Mouse (Mus musculus) limb, embryonic 10.5 days (tissue): Measurements from ENCODE around the gene Elp5. TPM values are rescaled to one million over a fixed set of nuclear protein-coding genes. Genes with fewer than 3 reads are reported as not detected.
"Not testable (repeated sequence)": the region's sequence is repeated elsewhere in the genome, so short reads cannot be mapped to it uniquely, and the experiment has no call there.

Experiments used
- DNase-seq: peaks from one replicate; pipeline ENCODE4 v3.0.0-alpha.2; 2017; ENCODE audit warnings: low spot score
- H3K27ac ChIP-seq: fragments of 300-500 bp; sonication (generic); 2 replicates; pipeline ENCODE4 v1.5.1; 2016; ENCODE audit warnings: mild to moderate bottlenecking
- H3K27me3 ChIP-seq: fragments of 300-500 bp; sonication (generic); 2 replicates; pipeline ENCODE4 v1.6.1; 2016; ENCODE audit warnings: low read depth, mild to moderate bottlenecking; ENCODE audit not compliant: poor library complexity, severe bottlenecking
- H3K36me3 ChIP-seq: fragments of 300-500 bp; sonication (generic); 2 replicates; pipeline ENCODE4 v1.6.1; 2016; ENCODE audit warnings: mild to moderate bottlenecking, moderate library complexity
- H3K4me1 ChIP-seq: fragments of 300-500 bp; sonication (generic); 2 replicates; pipeline ENCODE4 v1.6.1; 2016
- H3K4me3 ChIP-seq: fragments of 300-500 bp; sonication (generic); 2 replicates; pipeline ENCODE4 v1.5.1; 2016; ENCODE audit warnings: mild to moderate bottlenecking, moderate library complexity
- H3K9me3 ChIP-seq: fragments of 300-500 bp; sonication (generic); replicated peaks from 2 replicates; pipeline ENCODE4 v1.6.1; 2016; ENCODE audit warnings: mild to moderate bottlenecking
- WGBS: fragments of 180-500 bp; shearing (Covaris S2); methylation state at CpG from one replicate; pipeline ENCODE4 v1.1.7; 2016; 5-methylcytosine and 5-hydroxymethylcytosine counted together
- polyA plus RNA-seq: library from polyadenylated mRNA; unstranded; fragments of >200 nt; fragmentation: Nextera tagmentation; extraction: Ambion mirVana; gene quantifications from 2 replicates; pipeline ENCODE4 v1.2.1, GENCODE M21; 2016

The Elp5 gene
- polyA plus RNA-seq, 1 experiment from 2014 or later = 154 TPM

DNA sequence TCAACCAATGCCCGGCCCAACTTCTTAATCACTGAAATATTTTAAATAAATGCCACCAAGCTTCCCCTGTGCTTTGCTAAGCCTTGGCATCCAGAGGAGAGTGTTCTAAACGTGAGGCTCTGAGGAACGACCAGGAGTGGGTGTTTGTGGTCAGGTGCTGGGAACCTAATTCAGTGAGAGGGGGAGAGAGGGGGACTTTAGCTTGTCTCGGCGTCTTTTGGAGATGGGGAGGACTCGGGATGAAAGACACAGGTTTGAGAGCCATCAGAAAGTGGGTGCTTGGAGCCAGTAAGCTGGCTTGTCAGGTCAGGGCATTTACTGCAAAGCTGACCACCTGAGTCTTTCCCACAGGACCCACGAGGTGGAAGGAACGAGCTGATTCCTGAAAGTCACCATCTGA lies 50.5 kb downstream of the Elp5 start:
- DNase-seq = no peak
- H3K4me3 ChIP-seq = no peak overlapping the region
- H3K4me1 ChIP-seq = peaks cover 29% of the 10 kb centered on the region
- WGBS = 76% methylated on average over 8 of the region's 8 CpGs
- no peaks in the 10 kb centered on the region for H3K36me3 ChIP-seq
- H3K27ac ChIP-seq = no peak overlapping the region
- peaks cover 21% of the 10 kb centered on the region for H3K27me3 ChIP-seq
- no peaks in the 10 kb centered on the region for H3K9me3 ChIP-seq

DNA sequence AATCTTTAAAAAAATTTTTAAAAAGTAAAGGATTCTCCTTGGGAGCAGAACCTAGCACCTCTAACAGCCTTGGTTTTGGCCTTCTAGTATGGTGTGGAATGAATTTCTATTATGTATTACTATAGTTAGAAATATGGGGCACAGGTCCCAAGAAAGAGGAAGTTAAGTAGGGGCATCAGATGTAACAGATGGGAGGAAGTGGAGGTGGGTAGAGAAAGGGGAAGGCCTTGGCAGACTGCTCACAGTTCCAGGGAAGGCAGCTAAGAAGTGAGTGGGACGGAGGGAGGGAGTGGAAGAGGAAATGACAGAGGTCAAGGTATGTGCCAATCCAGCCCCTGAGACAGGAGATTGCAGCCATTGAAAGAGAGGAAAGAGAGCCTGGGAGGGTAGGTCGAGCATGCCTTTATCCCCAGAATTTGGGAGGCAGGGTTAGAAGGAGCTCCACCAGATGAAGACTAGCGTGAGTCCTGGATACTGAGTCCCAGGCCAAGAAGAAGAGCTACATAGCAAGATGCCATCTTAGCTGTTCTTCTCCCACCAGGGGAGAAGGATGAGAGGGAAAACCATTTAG lies 51.3 kb downstream of the Elp5 start:
- Histone ChIP-seq H3K27me3 (peaks cover 13% of the 10 kb centered on the region), H3K36me3 (no peaks in the 10 kb centered on the region), H3K9me3 (no peaks in the 10 kb centered on the region), H3K4me1 (peaks cover 22% of the 10 kb centered on the region), H3K27ac (no peak overlapping the region), H3K4me3 (no peak overlapping the region)
- no peak for DNase-seq
- 78% methylated on average over 3 of the region's 3 CpGs for WGBS

DNA sequence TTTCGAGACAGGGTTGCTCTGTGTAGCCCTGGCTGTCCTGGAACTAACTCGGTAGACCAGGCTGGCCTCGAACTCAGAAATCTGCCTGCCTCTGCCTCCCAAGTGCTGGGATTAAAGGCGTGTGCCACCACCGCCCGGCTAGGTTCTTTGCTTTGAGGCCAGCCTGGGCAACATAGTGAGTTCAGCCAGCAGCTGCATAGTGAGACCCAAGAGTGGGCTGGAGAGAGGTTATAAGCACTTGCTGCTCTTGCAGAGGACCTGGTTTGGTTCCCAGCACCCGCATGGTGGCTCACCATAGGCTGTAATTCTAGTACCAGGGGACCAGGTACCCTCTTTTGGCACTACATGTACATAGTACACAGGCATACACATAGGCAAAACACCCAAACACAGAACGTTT lies 52.1 kb downstream of the Elp5 start:
- not testable (repeated sequence) for DNase-seq, H3K4me3 ChIP-seq, H3K9me3 ChIP-seq, H3K27me3 ChIP-seq, H3K36me3 ChIP-seq, H3K27ac ChIP-seq
- peaks cover 13% of the 10 kb centered on the region for H3K4me1 ChIP-seq
- WGBS = 87% methylated on average over 8 of the region's 8 CpGs

DNA sequence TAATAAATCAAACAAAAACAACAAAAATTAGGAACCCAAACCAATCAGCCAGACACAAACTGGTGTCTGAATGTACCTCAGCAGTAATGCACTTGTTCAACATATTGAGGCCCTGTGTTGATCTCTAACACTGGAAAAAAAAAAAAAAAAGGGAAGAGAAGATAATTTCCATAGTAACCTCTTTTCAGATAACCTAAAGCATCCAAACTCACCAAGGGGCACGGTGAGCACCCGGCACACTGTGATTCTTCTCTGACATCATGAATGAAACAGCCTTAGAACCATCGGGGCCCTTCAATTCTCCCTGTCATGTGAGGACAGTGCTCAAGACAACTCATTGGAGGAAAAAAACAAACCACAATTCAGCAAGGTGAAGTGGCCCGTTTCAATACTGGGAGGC lies 52.6 kb downstream of the Elp5 start:
- H3K4me1 ChIP-seq = peaks cover 9% of the 10 kb centered on the region
- no peaks in the 10 kb centered on the region for H3K9me3 ChIP-seq
- H3K36me3 ChIP-seq = no peaks in the 10 kb centered on the region
- 0 out of 2 replicates have a peak, but pooled peaks cover 2% of the 10 kb centered on the region for H3K27me3 ChIP-seq
- H3K27ac ChIP-seq = no peak overlapping the region
- DNase-seq = no peak
- H3K4me3 ChIP-seq = no peak overlapping the region
- 92% methylated on average over 4 of the region's 4 CpGs for WGBS

DNA sequence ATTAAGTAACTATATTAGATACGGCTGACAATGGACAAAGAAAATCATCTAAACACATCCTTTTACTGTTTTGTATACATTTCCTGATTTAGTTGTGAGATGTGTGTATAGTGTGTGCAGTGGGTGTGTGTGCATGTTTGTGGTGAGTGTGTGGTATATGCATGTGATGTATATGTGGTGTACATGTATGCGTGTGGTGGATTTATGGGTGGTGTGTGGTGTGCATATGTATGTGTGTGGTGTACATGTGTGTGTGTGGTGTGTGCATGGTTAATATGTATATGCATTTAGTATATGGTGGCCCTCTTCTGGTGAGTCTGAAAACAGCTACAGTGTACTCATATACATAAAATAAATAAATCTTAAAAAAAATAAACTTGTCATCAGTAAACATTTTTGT lies 54.8 kb downstream of the Elp5 start:
- 96% methylated on average over 2 of the region's 2 CpGs for WGBS

DNA sequence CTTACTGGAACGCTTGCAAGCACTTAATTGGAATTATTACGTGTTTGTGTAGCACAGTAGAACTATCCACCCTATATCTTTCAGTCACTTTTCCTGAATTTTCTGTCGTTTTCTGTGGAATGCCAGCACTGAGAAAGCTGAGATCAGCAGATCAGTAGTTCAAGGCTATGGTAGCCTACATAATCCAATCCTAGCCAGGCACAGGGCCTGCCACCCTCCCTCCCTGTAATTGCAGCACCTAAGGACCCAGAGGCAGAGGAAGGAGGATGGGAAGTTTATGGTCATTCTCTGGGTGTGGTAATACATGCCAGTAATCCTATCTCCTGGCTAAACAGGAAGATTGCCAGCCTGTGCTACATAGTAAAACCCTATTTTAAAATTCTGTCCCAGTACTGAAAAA lies 59.5 kb downstream of the Elp5 start:
- no peak for DNase-seq
- Histone ChIP-seq H3K4me1 (peaks cover 29% of the 10 kb centered on the region), H3K36me3 (peaks cover 21% of the 10 kb centered on the region), H3K4me3 (no peak overlapping the region), H3K27ac (peak overlapping the region; percentile 99), H3K27me3 (no peaks in the 10 kb centered on the region), H3K9me3 (no peaks in the 10 kb centered on the region)
- 70% methylated on average over 3 of the region's 3 CpGs for WGBS

More for the DNA sequence above, 54.8 kb downstream of the Elp5 start:
- Histone ChIP-seq H3K27me3 (no peaks in the 10 kb centered on the region), H3K27ac (no peak overlapping the region), H3K36me3 (no peaks in the 10 kb centered on the region), H3K4me1 (peaks cover 5% of the 10 kb centered on the region), H3K4me3 (no peak overlapping the region), H3K9me3 (no peaks in the 10 kb centered on the region)
- no peak for DNase-seq

DNA sequence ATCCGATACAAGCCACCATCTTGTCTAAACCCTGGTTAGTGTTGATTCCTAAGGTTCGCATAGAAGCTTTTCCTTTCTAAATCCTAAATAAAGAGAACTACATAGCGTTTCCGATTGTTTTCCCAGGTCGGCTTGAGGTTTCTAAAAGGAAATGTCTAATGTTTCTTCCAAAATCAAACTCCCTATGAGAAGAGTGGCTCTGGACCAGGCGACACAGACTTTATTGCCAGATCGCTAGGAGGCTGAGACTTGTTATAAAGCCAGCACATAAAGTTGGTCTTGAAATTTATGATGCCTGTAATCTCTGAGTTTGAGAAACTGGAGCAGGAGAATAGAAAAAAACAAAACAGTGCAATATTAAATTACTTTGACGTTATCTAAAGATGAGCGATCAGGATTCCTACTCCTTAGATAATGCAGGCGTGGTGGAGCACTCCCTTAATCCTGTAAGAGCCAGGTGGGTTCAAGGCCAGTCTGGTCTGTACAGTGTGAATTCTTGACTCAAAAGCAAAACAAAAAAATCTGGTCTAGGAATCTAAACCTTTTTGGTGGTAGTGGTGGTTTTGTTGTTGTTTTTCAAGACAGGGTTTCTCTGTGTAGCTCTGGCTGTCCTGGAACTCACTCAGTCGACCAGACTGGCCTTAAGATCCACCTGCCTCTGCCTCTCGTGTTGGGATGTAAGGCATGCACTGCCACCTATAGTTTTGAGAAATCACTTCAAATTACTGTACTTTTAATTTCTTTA lies 60.1 kb downstream of the Elp5 start:
- no peak for DNase-seq
- no peaks in the 10 kb centered on the region for H3K9me3 ChIP-seq
- peak overlapping the region; percentile 99 for H3K27ac ChIP-seq
- no peaks in the 10 kb centered on the region for H3K27me3 ChIP-seq
- 5% methylated on average over 12 of the region's 12 CpGs for WGBS
- H3K4me1 ChIP-seq = peaks cover 35% of the 10 kb centered on the region
- H3K36me3 ChIP-seq = peaks cover 27% of the 10 kb centered on the region
- peak overlapping the region; percentile 100 for H3K4me3 ChIP-seq

DNA sequence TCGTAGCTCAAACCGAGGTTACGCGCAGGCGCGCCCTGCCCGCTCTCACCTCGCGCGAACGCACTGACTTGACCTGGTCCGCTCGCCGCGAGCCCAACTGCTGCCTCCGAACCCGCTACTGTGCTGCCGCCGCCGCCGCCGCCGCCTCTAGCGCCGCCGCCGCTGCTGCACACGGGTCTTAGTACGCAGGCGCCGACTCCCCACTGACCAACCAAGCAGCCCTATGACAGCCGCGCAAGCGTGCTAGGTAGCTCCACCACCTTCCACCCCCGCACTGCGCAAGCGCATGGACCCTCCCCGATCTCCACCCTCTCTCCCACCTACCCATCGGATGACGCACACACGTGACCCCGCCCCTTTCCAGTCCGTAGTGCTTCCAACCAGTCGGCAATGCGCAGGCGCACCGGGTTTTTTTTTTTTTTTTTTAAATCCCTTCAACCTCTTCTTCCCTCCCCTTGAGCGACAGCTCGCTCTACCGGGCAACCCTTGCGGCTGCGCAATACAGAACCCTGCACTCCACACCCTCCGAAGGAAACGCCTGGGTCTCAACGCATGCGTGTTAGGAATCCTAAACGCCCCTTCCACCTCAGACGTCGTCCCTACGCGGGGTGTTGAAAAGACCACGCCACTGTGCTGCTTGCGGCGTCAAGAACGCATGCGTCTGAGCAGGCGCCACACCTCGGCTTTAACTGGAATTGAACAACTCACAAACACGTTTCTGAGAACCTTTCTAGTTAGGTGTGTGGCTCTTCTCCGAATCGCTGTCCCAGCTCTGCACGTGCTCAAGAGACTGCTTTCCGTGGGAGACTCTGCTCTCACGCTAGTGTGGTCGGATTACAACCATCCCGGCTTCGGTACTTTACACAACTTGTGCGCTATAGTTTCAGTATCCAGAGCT lies 61.0 kb downstream of the Elp5 start, which contains the start of gene Eif5a:
Eif5a (minus strand) TSS at position 845 of the 898 bp plus-strand sequence.
- H3K27me3 ChIP-seq = no peaks in the 10 kb centered on the region
- H3K36me3 ChIP-seq = peaks cover 35% of the 10 kb centered on the region
- peak; percentile 100 for DNase-seq
- WGBS = under 1% methylated on average over 78 of the region's 78 CpGs
- peak within 1 kb of the TSS; percentile 100 for H3K4me3 ChIP-seq
- peak within 1 kb of the TSS; percentile 99 for H3K27ac ChIP-seq
- H3K4me1 ChIP-seq = peaks cover 40% of the 10 kb centered on the region
- no peaks in the 10 kb centered on the region for H3K9me3 ChIP-seq

DNA sequence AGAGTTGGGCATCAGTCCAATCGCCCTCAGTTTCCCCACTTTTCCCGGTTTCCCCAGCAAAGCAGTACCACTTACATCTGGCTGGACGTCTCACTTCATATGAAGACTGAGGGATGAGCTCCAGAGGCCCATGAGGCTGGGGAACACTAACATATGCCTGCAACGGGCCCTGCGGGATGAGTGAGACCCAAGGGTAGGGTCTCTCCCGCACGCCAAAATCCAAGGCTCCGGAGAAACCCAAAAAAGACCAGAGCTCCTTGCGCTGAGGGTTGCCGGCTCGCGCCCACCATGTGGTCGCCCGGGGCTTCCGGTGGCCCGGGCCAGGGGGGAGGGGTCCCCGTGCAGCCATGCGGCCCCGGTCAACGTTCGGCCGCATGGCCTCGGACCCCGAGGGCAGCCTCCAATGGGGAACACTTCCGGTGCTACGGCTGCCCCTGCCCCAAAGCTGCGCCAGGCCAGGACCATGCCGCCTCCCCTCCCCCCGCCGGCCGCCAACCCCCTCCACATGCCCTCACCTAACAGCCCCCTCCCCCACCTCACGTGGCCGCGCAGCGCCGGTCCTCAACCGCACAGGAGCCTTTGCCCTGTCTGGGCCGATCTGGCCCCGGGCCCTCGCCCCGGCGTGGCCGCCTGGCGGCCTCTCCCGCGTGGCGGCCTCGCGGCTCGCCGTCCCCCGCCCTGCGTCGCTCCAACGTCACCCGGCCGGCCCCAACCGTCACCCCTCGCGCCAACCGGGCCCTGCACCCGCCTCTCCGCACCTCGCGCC lies 61.9 kb downstream of the Elp5 start:
- H3K27me3 ChIP-seq = no peaks in the 10 kb centered on the region
- under 1% methylated on average over 65 of the region's 65 CpGs for WGBS
- DNase-seq = peak; percentile 82
- peak overlapping the region; percentile 100 for H3K4me3 ChIP-seq
- peak overlapping the region; percentile 99 for H3K27ac ChIP-seq
- peaks cover 49% of the 10 kb centered on the region for H3K4me1 ChIP-seq
- H3K9me3 ChIP-seq = no peaks in the 10 kb centered on the region
- H3K36me3 ChIP-seq = peaks cover 45% of the 10 kb centered on the region

DNA sequence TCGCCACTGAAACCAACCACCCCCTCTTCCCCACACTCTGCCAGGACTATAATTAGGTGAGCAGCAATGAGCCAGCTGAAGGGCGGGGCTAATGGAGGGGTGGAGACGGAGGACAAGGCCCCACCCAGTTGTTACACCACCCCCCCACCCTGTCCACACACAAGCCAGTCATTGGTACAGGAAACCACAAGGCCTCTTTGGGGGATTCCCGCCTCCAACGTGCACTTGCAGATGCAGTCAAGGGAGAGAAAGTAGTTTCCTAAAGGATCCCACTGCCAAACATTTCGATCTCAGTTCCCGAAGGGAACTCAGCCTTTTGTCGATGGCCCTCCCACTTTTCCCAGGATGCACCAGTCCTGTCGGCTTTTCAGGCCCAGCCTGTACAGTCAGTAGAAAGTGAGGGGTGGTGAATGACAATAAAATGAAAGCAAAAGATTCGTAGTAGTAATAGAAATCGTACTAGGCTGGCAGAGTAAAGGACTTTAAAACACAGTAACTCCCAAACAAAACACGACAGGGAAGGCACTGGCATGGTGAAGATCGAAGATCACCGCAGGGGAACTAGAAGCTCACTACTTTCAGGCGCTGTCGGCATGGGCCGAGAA lies 62.6 kb downstream of the Elp5 start:
- H3K4me3 ChIP-seq = peak overlapping the region; percentile 100
- peak overlapping the region; percentile 99 for H3K27ac ChIP-seq
- no peaks in the 10 kb centered on the region for H3K9me3 ChIP-seq
- peak; percentile 72 for DNase-seq
- WGBS = under 1% methylated on average over 17 of the region's 17 CpGs
- peaks cover 51% of the 10 kb centered on the region for H3K36me3 ChIP-seq
- H3K4me1 ChIP-seq = peaks cover 56% of the 10 kb centered on the region
- H3K27me3 ChIP-seq = no peaks in the 10 kb centered on the region

DNA sequence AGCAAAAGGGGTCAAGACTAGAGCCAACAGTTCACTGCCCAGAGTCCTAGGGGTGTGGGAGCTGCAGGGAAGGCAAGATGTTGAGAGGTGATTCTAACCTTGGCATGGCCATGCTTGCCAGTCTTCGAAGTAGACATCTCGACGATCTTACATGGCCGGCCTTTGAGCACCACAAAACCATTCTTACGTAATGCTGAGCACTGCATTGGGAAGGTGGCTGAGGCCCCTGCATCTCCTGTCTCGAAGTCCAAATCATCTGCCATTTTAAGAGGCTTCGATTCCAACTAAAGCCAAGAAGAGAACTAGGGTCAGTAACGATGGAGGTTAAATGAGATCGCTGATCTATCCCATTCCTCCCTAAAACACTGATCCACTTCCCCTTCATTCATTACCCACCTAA lies 63.3 kb downstream of the Elp5 start:
- 87% methylated on average over 9 of the region's 9 CpGs for WGBS
- Histone ChIP-seq H3K4me1 (peaks cover 63% of the 10 kb centered on the region), H3K27me3 (no peaks in the 10 kb centered on the region), H3K4me3 (peak overlapping the region; percentile 100), H3K27ac (peak overlapping the region; percentile 99; the same call in 1 of the 2 replicates), H3K36me3 (peaks cover 54% of the 10 kb centered on the region), H3K9me3 (no peaks in the 10 kb centered on the region)
- DNase-seq = no peak
